Comparison of ENCODE assay signal across 24 mouse cellular contexts in genomic region chr16:66901801-66902200, GRCm38 (mm10).
"Had no signal": no experiment of that assay in that cellular context is flagged by ENCODE, and none has a peak within 500 bp of the region (broad histone marks: within the 10 kb centered on the region; RNA-seq: fewer than 3 reads in every experiment).

No protein-coding gene starts in this region.

- H3K9ac ChIP-seq: limb, embryonic 12.5 days; liver, embryonic 12.5 days; liver, embryonic 15.5 days; lung, embryonic 15.5 days; midbrain, embryonic 12.5 days; midbrain, embryonic 15.5 days; neural tube, embryonic 12.5 days; neural tube, embryonic 15.5 days had no signal

- DNase-seq: kidney, adult 9 months; kidney, postnatal 14 days; kidney, postnatal 4 days; layer of hippocampus, postnatal 36 days; liver; lung, adult 18-20 months; lung, postnatal 10 days; lung, postnatal 4 days; right cerebral cortex, adult 18-20 months; right cerebral cortex, postnatal 14 days; right cerebral cortex, postnatal 4 days; thymus, adult 2 months; thymus, postnatal 14 days; thymus, postnatal 4 days had no signal

- H3K4me2 ChIP-seq: limb, embryonic 12.5 days; liver, embryonic 12.5 days; liver, embryonic 15.5 days; lung, embryonic 15.5 days; midbrain, embryonic 12.5 days; midbrain, embryonic 15.5 days; neural tube, embryonic 12.5 days; neural tube, embryonic 15.5 days had no signal

- H3K9me3 ChIP-seq: limb, embryonic 12.5 days; liver, embryonic 12.5 days; liver, embryonic 15.5 days; lung, embryonic 15.5 days; midbrain, embryonic 12.5 days; midbrain, embryonic 15.5 days; neural tube, embryonic 12.5 days; neural tube, embryonic 15.5 days had no signal

- H3K4me3 ChIP-seq: left cerebral cortex, adult 2 months; limb, embryonic 12.5 days; liver, embryonic 12.5 days; liver, embryonic 15.5 days; lung, embryonic 15.5 days; midbrain, embryonic 12.5 days; midbrain, embryonic 15.5 days; neural tube, embryonic 12.5 days; neural tube, embryonic 15.5 days had no signal

- H3K4me1 ChIP-seq: limb, embryonic 12.5 days; liver, embryonic 12.5 days; liver, embryonic 15.5 days; lung, embryonic 15.5 days; midbrain, embryonic 12.5 days; neural tube, embryonic 12.5 days; neural tube, embryonic 15.5 days had no signal

- H3K36me3 ChIP-seq: limb, embryonic 12.5 days; liver, embryonic 12.5 days; liver, embryonic 15.5 days; lung, embryonic 15.5 days; midbrain, embryonic 12.5 days; midbrain, embryonic 15.5 days; neural tube, embryonic 12.5 days; neural tube, embryonic 15.5 days had no signal

- H3K27me3 ChIP-seq: limb, embryonic 12.5 days; liver, embryonic 12.5 days; liver, embryonic 15.5 days; lung, embryonic 15.5 days; midbrain, embryonic 12.5 days; midbrain, embryonic 15.5 days; neural tube, embryonic 12.5 days; neural tube, embryonic 15.5 days had no signal

- ATAC-seq: liver, embryonic 12.5 days; midbrain, embryonic 15.5 days had no signal

- H3K27ac ChIP-seq: left cerebral cortex, adult 2 months; limb, embryonic 12.5 days; liver, embryonic 12.5 days; liver, embryonic 15.5 days; lung, embryonic 15.5 days; midbrain, embryonic 12.5 days; midbrain, embryonic 15.5 days; neural tube, embryonic 12.5 days; neural tube, embryonic 15.5 days; stomach, postnatal 0 days had no signal
